Mouse (Mus musculus) MEL (cell line): Measurements from ENCODE around the gene Abca2. TPM values are rescaled to one million over a fixed set of nuclear protein-coding genes. Genes with fewer than 3 reads are reported as not detected.

ENCODE experiments used
- DNase-seq: peaks from one replicate; pipeline ENCODE4 v3.0.0; 2011; ENCODE audit warnings: low read depth, low spot score
- H3K27ac ChIP-seq: 2 replicates; pipeline ENCODE4 v1.5.1; 2012; ENCODE audit warnings: low read depth, mild to moderate bottlenecking, control low read depth, low read length, moderate library complexity; ENCODE audit not compliant: control insufficient read depth
- H3K27me3 ChIP-seq, 2 experiments: fragments of 150-350 bp in 1 of 2; sonication (generic) in 1 of 2; 2 replicates each; pipeline ENCODE4 v1.6.1; 2012; ENCODE audit warnings: low read length in 2 of 2, mild to moderate bottlenecking in 2 of 2, improper control_type of control experiment in 1 of 2, moderate library complexity in 1 of 2; ENCODE audit not compliant: insufficient read depth in 2 of 2, control insufficient read depth in 1 of 2
- H3K36me3 ChIP-seq, 2 experiments: 2 replicates each; pipeline ENCODE4 v1.6.1; 2012 to 2014; ENCODE audit warnings: low read length in 2 of 2, improper control_type of control experiment in 1 of 2, inconsistent platforms in 1 of 2, mild to moderate bottlenecking in 1 of 2; ENCODE audit not compliant: insufficient read depth in 2 of 2, control insufficient read depth in 1 of 2
- H3K4me1 ChIP-seq, 2 experiments: fragments of 150-350 bp in 1 of 2; sonication (generic) in 1 of 2; 2 replicates each; pipeline ENCODE4 v1.6.1; 2012; ENCODE audit warnings: low read length in 2 of 2, improper control_type of control experiment in 1 of 2, mild to moderate bottlenecking in 1 of 2; ENCODE audit not compliant: insufficient read depth in 2 of 2, control insufficient read depth in 1 of 2
- H3K4me3 ChIP-seq, 2 experiments: fragments of 150-350 bp in 1 of 2; sonication (generic) in 1 of 2; 2 replicates each; pipeline ENCODE4 v1.5.1; 2012; ENCODE audit warnings: low read depth in 2 of 2, low read length in 2 of 2, mild to moderate bottlenecking in 2 of 2, moderate library complexity in 2 of 2, control low read depth in 1 of 2, improper control_type of control experiment in 1 of 2; ENCODE audit not compliant: control insufficient read depth in 1 of 2, insufficient read depth in 1 of 2
- H3K79me2 ChIP-seq: 2 replicates; pipeline ENCODE4 v1.6.1; 2012; ENCODE audit warnings: mild to moderate bottlenecking, low read length, moderate library complexity; ENCODE audit not compliant: control insufficient read depth, poor library complexity, insufficient read depth
- H3K9ac ChIP-seq: 2 replicates; pipeline ENCODE4 v1.6.1; 2012; ENCODE audit warnings: low read depth, mild to moderate bottlenecking, control low read depth, low read length, moderate library complexity; ENCODE audit not compliant: control insufficient read depth, poor library complexity, severe bottlenecking
- H3K9me3 ChIP-seq: fragments of 150-350 bp; sonication (generic); replicated peaks from 2 replicates; pipeline ENCODE4 v1.6.1; 2012; ENCODE audit warnings: mild to moderate bottlenecking, low read length, improper control_type of control experiment, moderate library complexity; ENCODE audit not compliant: insufficient read depth
- BHLHE40 ChIP-seq: IDR thresholded peaks from 2 replicates; pipeline ENCODE4 v1.6.1; 2012; ENCODE audit warnings: low read depth, mild to moderate bottlenecking, inconsistent platforms, low read length, improper control_type of control experiment, borderline replicate concordance
- CTCF ChIP-seq, 3 experiments: IDR thresholded peaks in 2 of 3; conservative IDR thresholded peaks in 1 of 3; 2 replicates each; pipeline ENCODE4 v1.5.1; 2011 to 2012; ENCODE audit warnings: low read length in 3 of 3, low read depth in 2 of 3, mild to moderate bottlenecking in 2 of 3, improper control_type of control experiment in 1 of 3, inconsistent platforms in 1 of 3, mixed read lengths in 1 of 3, moderate library complexity in 1 of 3; ENCODE audit not compliant: control insufficient read depth in 1 of 3, insufficient read depth in 1 of 3, poor library complexity in 1 of 3, severe bottlenecking in 1 of 3
- E2F4 ChIP-seq: IDR thresholded peaks from 2 replicates; pipeline ENCODE4 v1.6.1; 2011; ENCODE audit warnings: low read depth, low read length, improper control_type of control experiment, borderline replicate concordance
- ELF1 ChIP-seq: IDR thresholded peaks from 2 replicates; pipeline ENCODE4 v1.6.1; 2014; ENCODE audit warnings: low read depth, mild to moderate bottlenecking, inconsistent platforms, low read length, improper control_type of control experiment, moderate library complexity
- EP300 ChIP-seq, 2 experiments: IDR thresholded peaks; 2 replicates each; pipeline ENCODE4 v1.6.1; 2011; ENCODE audit warnings: improper control_type of control experiment in 2 of 2, low read length in 2 of 2, low read depth in 1 of 2, mild to moderate bottlenecking in 1 of 2
- ETS1 ChIP-seq: IDR thresholded peaks from 2 replicates; pipeline ENCODE4 v1.6.1; 2012; ENCODE audit warnings: low read depth, mild to moderate bottlenecking, inconsistent platforms, low read length, improper control_type of control experiment, moderate library complexity
- HCFC1 ChIP-seq: IDR thresholded peaks from 2 replicates; pipeline ENCODE4 v1.6.1; 2012; ENCODE audit warnings: low read depth, mild to moderate bottlenecking, inconsistent platforms, low read length, improper control_type of control experiment, moderate library complexity
- KAT2A ChIP-seq: conservative IDR thresholded peaks from 2 replicates; pipeline ENCODE4 v1.6.1; 2012; ENCODE audit warnings: low read depth, low read length, improper control_type of control experiment, inconsistent platforms
- MAZ ChIP-seq: IDR thresholded peaks from 2 replicates; pipeline ENCODE4 v1.6.1; 2012; ENCODE audit warnings: low read depth, mild to moderate bottlenecking, inconsistent platforms, low read length, improper control_type of control experiment
- NELFE ChIP-seq: IDR thresholded peaks from 2 replicates; pipeline ENCODE4 v1.6.1; 2011; ENCODE audit warnings: low read depth, low read length, improper control_type of control experiment
- POLR2A ChIP-seq, 2 experiments: IDR thresholded peaks; 2 replicates each; pipeline ENCODE4 v1.6.1; 2011 to 2012; ENCODE audit warnings: low read length in 2 of 2, mild to moderate bottlenecking in 2 of 2, control low read depth in 1 of 2, improper control_type of control experiment in 1 of 2, low read depth in 1 of 2, moderate library complexity in 1 of 2; ENCODE audit not compliant: control insufficient read depth in 1 of 2, insufficient read depth in 1 of 2, poor library complexity in 1 of 2
- POLR2AphosphoS2 ChIP-seq: IDR thresholded peaks from 2 replicates; pipeline ENCODE4 v1.6.1; 2011; ENCODE audit warnings: low read length, improper control_type of control experiment
- POLR2AphosphoS5 ChIP-seq: IDR thresholded peaks from 2 replicates; pipeline ENCODE4 v1.6.1; 2012; ENCODE audit warnings: low read depth, borderline replicate concordance, mild to moderate bottlenecking, inconsistent platforms, low read length, moderate library complexity, mixed read lengths
- RAD21 ChIP-seq: IDR thresholded peaks from 2 replicates; pipeline ENCODE4 v1.6.1; 2011; ENCODE audit warnings: mild to moderate bottlenecking, low read depth, low read length, improper control_type of control experiment
- RCOR1 ChIP-seq: IDR thresholded peaks from 2 replicates; pipeline ENCODE4 v1.6.1; 2012; ENCODE audit warnings: low read depth, mild to moderate bottlenecking, inconsistent platforms, low read length, improper control_type of control experiment
- SIN3A ChIP-seq: IDR thresholded peaks from 2 replicates; pipeline ENCODE4 v1.6.1; 2012; ENCODE audit warnings: low read length, improper control_type of control experiment, inconsistent platforms
- SMC3 ChIP-seq: IDR thresholded peaks from 2 replicates; pipeline ENCODE4 v1.6.1; 2011; ENCODE audit warnings: low read depth, low read length, improper control_type of control experiment
- TAL1 ChIP-seq: IDR thresholded peaks from 2 replicates; pipeline ENCODE4 v1.6.1; 2012; ENCODE audit warnings: mild to moderate bottlenecking, inconsistent platforms, low read length, moderate library complexity, mixed read lengths
- UBTF ChIP-seq: IDR thresholded peaks from 2 replicates; pipeline ENCODE4 v1.6.1; 2012; ENCODE audit warnings: low read depth, mild to moderate bottlenecking, inconsistent platforms, low read length, improper control_type of control experiment, moderate library complexity, borderline replicate concordance; ENCODE audit not compliant: insufficient read depth
- USF1 ChIP-seq: IDR thresholded peaks from 2 replicates; pipeline ENCODE4 v1.6.1; 2014; ENCODE audit warnings: low read depth, mild to moderate bottlenecking, inconsistent platforms, low read length, improper control_type of control experiment, moderate library complexity
- USF2 ChIP-seq, 2 experiments: IDR thresholded peaks; 2 replicates each; pipeline ENCODE4 v1.6.1; 2011 to 2012; ENCODE audit warnings: improper control_type of control experiment in 2 of 2, low read length in 2 of 2, borderline replicate concordance in 1 of 2, inconsistent platforms in 1 of 2, low read depth in 1 of 2, mild to moderate bottlenecking in 1 of 2; ENCODE audit not compliant: insufficient read depth in 1 of 2
- ZMIZ1 ChIP-seq: IDR thresholded peaks from 2 replicates; pipeline ENCODE4 v1.6.1; 2012; ENCODE audit warnings: low read depth, mild to moderate bottlenecking, inconsistent platforms, low read length, improper control_type of control experiment, moderate library complexity
- ZNF384 ChIP-seq: IDR thresholded peaks from 2 replicates; pipeline ENCODE4 v1.6.1; 2012; ENCODE audit warnings: low read depth, mild to moderate bottlenecking, inconsistent platforms, low read length, improper control_type of control experiment
- polyA plus RNA-seq, 2 experiments: library from polyadenylated mRNA; stranded (reverse) in 1 of 2; unstranded in 1 of 2; fragments of >175 nt in 1 of 2; fragments of >200 nt in 1 of 2; gene quantifications; 2 replicates each; pipeline versions ENCODE4 v1.2.1 to v1.2.4; 2012; ENCODE audit warnings: low replicate concordance in 2 of 2, low read depth in 1 of 2; ENCODE audit not compliant: insufficient read length in 2 of 2, insufficient read depth in 1 of 2, missing spikeins in 1 of 2
- total RNA-seq: library from RNA; depleted of rRNA; stranded (reverse); fragments of 300-350 nt; gene quantifications from 2 replicates; pipeline ENCODE4 v1.2.3, GENCODE M21; 2012

Gene Abca2
- total and polyA plus RNA-seq, 3 experiments: 10.4 to 42.2 TPM; not detected in 1

- Histone ChIP-seq H3K36me3 (peaks cover 0 to 11% of the 10 kb centered on the region in 2 experiments; a peak in 2 of 4 replicates), H3K9me3 (no peaks in the 10 kb centered on the region), H3K27me3 (no peaks in the 10 kb centered on the region), H3K4me3 (no peak overlapping the region), H3K79me2 (peaks cover 2% of the 10 kb centered on the region; the same call in 1 of the 2 replicates), H3K27ac (peak overlapping the region; percentile 9; the same call in 1 of the 2 replicates), H3K4me1 (peaks cover 13 to 32% of the 10 kb centered on the region in 2 experiments), H3K9ac (no peak overlapping the region)
- TF ChIP-seq USF2 (IDR thresholded peaks at IDR 0.05; ENCODE audit: borderline replicate concordance in 1 of 2, insufficient read depth in 1 of 2, low read depth in 1 of 2, low read length in 2 of 2) (no peak), USF1 (no peak), KAT2A (no peak), POLR2A (IDR thresholded peaks at IDR 0.05; ENCODE audit: control insufficient read depth in 1 of 2, insufficient read depth in 1 of 2, low read depth in 1 of 2, low read length in 2 of 2, poor library complexity in 1 of 2) (no peak), UBTF (no peak), CTCF (IDR thresholded peaks at IDR 0.05 in 2 of 3, conservative IDR thresholded peaks at IDR 0.05 in 1 of 3; ENCODE audit: control insufficient read depth in 1 of 3, insufficient read depth in 1 of 3, low read depth in 2 of 3, low read length in 3 of 3, poor library complexity in 1 of 3, severe bottlenecking in 1 of 3) (no peak), NELFE (no peak; the same call in 1 of the 2 replicates), ZMIZ1 (no peak), RCOR1 (no peak), BHLHE40 (no peak), E2F4 (no peak), ZNF384 (no peak), ETS1 (no peak), SIN3A (no peak), POLR2AphosphoS5 (no peak), EP300 (IDR thresholded peaks at IDR 0.05; ENCODE audit: low read depth in 1 of 2, low read length in 2 of 2) (no peak), HCFC1 (no peak)
- DNase-seq: no peak
Measured at GRCm38 (mm10) chr2:25427256-25427655, 1.2 kb upstream of the Abca2 start.

GRCm38 (mm10) chr2:25429435-25430180 lies 1.1 kb downstream of the Abca2 start:
- H3K79me2 ChIP-seq: peaks cover 2% of the 10 kb centered on the region; the same call in 1 of the 2 replicates
- H3K27ac ChIP-seq: no peak overlapping the region
- H3K9me3 ChIP-seq: no peaks in the 10 kb centered on the region
- peak overlapping the region; percentile 68 for H3K9ac ChIP-seq
- DNase-seq: no peak
- H3K36me3 ChIP-seq: peaks cover 0 to 7% of the 10 kb centered on the region in 2 experiments; a peak in 2 of 4 replicates
- TF ChIP-seq RAD21 (no peak), USF1 (no peak), TAL1 (no peak), POLR2AphosphoS2 (no peak), MAZ (no peak), ELF1 (no peak), UBTF (no peak), HCFC1 (no peak), SMC3 (no peak), USF2 (IDR thresholded peaks at IDR 0.05; ENCODE audit: borderline replicate concordance in 1 of 2, insufficient read depth in 1 of 2, low read depth in 1 of 2, low read length in 2 of 2) (no peak), E2F4 (no peak), RCOR1 (no peak)
- peak overlapping the region; percentile 55 to 80 for H3K4me3 ChIP-seq
- H3K4me1 ChIP-seq: peaks cover 8 to 23% of the 10 kb centered on the region in 2 experiments; a peak in 3 of 4 replicates
- H3K27me3 ChIP-seq: no peaks in the 10 kb centered on the region
